Mouse (Mus musculus) olfactory bulb, adult 2 months (tissue): ENCODE data around the gene Olfr1389.

ENCODE experiments used
- CTCF ChIP-seq: fragments of 200-500 bp; IDR thresholded peaks from 2 replicates; pipeline ENCODE4 v1.5.1; 2012; ENCODE audit warnings: low read depth, mild to moderate bottlenecking, low read length, moderate library complexity; ENCODE audit not compliant: insufficient read depth
- POLR2A ChIP-seq: fragments of 200-500 bp; IDR thresholded peaks from 2 replicates; pipeline ENCODE4 v1.6.1; 2012; ENCODE audit warnings: mild to moderate bottlenecking, low read depth, low read length, moderate library complexity; ENCODE audit not compliant: insufficient read depth

DNA sequence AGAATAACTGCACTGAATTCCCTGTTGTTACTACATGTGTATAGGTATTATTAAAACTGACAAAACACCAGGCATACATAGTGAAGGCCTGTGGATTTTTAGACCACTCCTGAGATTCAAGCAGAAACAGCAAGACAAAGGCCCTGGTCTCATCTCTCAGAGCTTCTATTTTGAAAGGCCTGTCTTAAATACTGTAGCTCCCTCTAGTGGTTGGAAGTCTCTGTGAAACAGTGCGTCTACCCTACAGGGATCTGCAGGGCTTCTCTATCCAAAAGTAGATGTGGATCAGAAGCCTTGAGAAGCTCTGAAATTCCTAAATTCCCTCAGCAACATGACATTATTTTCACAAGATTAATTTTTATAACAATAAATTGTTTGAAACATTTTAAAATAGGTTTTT is 12.3 kb upstream of the Olfr1389 start:
- TF ChIP-seq CTCF: no peak
- no peak for TF ChIP-seq POLR2A
